Mouse (Mus musculus) skeletal muscle tissue, adult 2 months (tissue): Measurements from ENCODE around the gene Disc1.

Source experiments
- DNase-seq: peaks from one replicate; pipeline ENCODE4 v3.0.0-alpha.2; 2012; ENCODE audit warnings: low read depth, low spot score

Gene Disc1

GRCm38 (mm10) chr8:125177958-125178357, 124.0 kb downstream of the Disc1 start:
- no peak for DNase-seq

DNA sequence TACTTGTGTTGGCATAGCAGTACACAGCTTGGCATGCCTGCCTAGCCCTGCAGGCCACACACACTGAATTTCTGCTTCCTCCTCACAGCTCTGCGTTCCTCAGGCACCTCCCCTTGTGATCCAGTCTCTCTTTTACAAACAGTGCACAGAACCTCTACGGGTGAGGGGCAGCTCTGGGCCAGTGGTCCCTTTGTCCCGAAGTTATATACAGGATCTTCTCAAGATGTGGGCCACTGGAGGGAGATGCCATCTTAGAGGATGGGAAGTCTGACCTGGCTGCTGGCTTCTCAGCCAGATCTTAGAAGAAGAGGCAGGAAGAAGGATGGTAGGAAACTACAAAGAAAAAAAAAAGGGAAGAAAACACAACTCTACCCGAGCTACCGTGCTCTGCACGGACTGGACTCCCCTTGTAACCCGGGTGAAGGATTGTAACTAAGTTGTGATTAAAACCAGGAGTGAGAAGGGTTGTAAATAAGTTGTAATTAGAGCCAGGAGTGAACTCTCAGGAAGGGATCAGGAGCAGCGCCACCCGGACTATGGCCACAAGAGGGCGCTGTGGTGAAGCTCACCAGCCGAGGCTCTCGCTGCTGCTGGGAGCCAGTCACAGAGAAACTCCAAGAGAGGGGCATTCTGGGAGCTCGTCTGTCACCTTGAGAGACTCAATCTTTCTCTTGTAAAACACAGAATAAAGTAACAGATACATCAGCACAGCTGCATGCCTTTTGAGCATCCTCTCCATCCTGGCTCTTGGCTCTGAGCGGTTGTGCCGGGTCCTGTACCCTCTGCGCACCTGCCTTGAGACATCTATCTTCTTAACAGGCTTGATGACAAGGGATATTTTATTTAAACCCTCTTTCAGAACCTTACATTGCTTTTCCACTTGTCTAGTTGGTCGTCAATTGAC, 129.8 kb downstream of the Disc1 start:
- DNase-seq: peak; percentile 49

GRCm38 (mm10) chr8:125184452-125184817, 130.4 kb downstream of the Disc1 start:
- DNase-seq: no peak

DNA sequence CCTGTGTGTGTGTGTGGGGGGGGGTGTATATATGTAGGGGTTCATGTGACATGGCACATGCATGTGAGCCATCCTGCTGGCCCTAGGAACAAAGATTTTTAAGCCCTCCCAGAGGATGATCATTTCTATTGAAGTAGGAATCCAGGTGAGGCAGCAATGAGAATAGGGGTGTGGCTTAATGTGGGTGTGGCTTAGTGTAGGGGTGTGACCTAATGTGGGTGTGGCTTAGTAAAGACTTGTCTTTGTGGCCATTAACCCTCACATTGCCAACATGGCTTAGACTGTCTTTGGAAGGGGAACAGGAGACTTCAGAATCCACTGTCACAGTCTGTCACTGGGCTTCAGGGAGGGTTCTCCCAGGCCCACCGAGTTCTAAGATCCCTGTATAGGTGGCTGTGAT, 130.9 kb downstream of the Disc1 start:
- DNase-seq: no peak

- DNase-seq: no peak
Observed at GRCm38 (mm10) chr8:125187044-125187443, 133.0 kb downstream of the Disc1 start.

- DNase-seq: no peak
Observed at GRCm38 (mm10) chr8:125193701-125194100, 139.7 kb downstream of the Disc1 start.

DNA sequence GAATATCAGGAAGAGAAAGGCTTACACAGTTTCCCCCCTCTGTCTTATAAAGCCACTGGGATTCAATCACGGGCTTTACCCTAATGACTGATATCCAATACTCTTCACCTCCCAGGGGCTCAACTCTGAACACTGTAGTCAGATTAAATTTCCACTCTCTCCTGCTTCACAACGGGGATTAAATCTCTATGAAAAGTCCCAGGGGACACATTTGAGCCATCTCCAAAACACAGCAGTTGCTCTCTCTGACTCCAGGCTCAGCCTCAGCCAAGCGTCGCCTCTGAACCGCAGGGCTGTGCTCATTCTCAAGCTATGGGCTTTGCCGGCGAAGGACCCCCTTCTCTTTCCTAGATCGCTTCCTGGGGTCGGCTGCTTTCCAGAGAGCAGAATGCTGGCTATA, 141.1 kb downstream of the Disc1 start:
- DNase-seq: peak; percentile 40

- DNase-seq: no peak
Observed at GRCm38 (mm10) chr8:125196573-125197094, 142.6 kb downstream of the Disc1 start.

DNA sequence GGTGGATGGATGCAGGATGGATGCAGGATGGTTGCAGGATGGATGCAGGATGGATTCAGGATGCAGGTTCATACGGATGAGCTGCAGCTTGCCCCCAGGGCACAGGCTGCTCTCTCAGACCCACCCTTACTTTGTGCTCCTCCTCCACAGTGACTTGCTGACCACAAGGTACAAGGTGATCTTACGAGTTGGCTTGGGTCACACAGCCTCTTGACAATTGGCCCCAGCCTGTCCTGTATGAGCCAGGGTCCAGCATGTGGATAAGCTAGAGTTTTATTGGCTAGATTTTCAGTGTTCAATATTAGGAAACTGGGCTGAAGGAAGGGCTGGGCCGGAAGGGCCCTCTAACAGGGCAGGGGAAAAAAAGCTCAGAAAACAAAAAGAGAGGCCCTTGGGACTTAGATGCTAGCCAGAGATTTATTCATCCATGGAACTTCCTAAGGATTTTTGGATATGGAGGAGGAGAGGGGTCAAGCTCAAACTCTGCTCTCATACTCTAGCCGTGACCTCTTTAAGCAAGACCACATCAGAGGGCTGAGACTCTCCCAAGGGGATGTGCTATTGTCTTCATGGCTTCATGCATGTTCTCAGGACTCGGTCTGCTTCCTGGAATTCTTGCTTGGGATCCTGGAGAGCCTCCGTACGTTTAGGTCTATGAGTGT, 143.5 kb downstream of the Disc1 start:
- no peak for DNase-seq

DNA sequence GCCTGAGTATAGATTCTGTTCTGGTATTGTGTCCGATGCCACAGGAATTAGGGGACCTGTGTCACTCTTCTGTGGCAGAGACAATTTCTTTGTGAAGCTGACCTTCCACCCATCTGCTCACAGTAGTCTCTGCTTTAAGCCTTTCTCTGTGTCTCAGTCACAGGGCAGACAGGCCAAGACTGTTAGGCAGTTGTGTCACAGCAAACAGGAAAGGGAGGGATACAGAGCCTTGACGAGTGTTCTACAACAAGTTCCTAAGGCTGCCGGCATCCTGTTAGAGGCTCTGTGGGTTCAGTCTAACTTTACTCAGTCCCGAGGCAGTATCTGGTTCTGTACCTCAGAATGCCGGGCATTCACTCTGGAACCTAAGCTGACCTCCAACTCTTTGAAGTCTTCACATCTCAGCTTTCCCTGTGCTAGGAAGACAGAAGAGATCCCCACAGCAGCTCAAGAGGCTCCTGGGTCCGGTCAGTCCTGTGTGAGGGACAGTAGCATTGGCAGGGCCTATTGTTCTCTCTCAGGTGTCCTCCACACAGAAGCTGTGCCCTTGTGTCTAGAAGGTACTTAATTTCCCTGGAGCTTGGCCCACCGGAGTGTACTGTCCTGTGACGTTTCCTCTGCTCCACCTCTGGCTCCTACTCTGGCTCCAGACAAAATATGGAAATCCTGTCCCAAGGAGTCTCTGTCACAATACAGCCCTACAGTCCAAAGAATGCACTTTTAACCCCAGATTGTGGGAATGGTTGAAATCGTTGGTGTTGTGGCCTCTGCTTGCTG, 144.6 kb downstream of the Disc1 start:
- no peak for DNase-seq

DNA sequence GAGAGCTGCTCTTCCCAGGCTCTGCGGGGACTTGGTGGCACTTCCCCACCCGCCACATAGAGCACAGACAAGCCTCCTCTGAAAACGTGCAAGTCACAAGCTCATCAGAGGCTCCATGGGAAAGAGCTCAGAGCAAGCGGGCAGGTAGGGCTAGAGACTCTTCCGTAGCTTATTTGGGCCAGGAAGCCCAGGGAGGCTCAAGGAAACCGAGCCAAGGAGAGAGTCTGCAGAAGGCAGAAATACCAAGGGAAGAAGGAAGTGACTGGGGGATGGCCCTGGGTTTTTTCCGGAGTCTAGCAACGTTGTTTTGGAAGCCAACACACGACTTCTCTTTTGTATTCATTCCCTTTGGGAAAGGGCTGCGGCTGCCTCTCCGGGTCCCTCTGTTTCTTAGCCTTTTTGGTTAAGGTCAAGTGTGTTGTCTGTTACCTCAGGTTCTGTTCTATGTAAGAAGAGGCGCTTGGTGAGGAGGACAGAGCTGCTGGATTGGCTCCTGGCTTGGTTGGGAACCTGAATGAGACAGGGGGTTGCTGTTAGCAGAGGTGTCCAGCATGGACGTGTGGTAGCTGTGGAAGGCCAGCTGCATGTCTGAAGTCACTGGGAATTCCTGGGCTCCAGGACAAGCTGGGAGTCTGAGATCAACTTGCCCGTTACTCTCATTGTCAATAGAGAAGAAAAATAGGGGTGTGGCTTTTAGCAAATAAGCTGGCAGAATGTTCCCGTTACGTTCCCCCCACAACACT, 145.4 kb downstream of the Disc1 start:
- DNase-seq: no peak

GRCm38 (mm10) chr8:125200273-125200863, 146.4 kb downstream of the Disc1 start:
- DNase-seq: no peak

DNA sequence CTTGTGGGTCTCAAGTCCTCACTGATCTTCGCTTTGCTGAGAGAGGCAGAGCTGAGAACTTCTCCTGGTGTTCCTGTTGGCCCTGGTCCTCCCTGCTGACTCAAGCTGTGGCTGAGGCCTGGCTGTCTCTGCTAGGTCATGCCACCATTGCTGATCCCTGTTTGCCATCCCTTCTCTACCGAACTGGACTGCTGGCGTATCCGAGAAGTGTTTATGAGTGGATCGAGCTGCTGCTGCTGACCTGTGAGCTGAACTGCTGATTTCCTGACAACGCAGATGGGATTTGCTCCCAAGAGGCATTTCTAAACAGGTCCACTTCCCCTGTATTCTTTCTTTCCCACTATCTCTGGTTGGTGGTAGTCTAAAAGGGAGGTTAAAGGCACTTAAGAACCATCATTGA, 147.7 kb downstream of the Disc1 start:
- no peak for DNase-seq

- no peak for DNase-seq
Observed at GRCm38 (mm10) chr8:125203016-125203415, 149.0 kb downstream of the Disc1 start.

- no peak for DNase-seq
Observed at GRCm38 (mm10) chr8:125205556-125205955, 151.6 kb downstream of the Disc1 start.

GRCm38 (mm10) chr8:125206391-125206790, 152.4 kb downstream of the Disc1 start:
- no peak for DNase-seq

DNA sequence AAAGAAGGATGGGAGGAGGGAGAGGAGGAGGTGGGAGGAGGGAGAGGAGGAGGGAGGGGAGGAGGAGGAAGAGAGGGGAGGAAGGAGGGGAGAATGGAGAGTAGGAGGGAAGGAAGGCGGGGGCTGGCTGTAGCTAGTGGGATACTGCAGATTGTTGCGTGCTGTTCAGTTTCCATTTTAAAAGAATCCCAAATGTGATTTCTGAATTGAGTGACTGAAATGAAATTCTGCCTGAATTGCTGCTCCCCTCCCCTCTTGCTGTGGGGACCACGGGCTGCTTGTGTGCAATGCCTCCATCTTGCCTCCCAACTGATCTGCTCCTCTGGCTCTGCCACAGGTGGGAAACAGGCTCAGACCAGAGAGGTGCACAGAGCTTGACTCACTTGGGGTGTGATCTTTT, 153.0 kb downstream of the Disc1 start:
- no peak for DNase-seq

GRCm38 (mm10) chr8:125212619-125213167, 158.7 kb downstream of the Disc1 start:
- DNase-seq: no peak

DNA sequence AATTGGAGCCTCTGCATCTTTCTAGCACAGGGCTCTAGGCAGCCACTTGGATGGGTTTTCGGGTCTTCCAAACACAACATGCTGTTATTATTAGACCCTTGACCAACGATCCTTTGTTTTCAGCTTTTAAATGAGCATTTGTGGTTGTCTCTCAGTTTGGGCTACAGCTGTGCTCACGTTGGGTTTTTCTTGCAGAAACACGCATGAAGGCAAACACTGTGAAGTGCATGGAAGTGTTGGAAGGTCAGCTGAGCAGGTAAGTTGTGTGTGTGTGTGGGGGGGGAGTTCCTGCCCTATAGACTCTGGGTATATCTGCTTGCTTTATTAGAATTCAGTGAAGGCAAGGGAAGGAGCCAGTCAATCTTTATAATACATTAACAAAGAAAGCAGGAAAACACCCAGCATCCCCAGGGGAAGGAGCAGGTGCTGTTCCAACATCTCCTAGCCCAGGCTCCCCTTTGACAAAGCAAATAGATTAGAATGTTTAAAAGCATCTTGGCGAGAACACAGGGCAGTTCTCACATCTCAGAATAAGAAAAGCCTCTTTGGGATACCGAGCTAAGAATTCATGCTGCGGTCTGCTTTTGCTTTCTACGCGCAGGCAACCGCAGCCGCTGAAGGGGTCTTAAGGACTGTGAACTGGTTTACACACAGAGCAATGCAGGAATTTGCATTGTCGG, 164.0 kb downstream of the Disc1 start:
- DNase-seq: no peak

DNA sequence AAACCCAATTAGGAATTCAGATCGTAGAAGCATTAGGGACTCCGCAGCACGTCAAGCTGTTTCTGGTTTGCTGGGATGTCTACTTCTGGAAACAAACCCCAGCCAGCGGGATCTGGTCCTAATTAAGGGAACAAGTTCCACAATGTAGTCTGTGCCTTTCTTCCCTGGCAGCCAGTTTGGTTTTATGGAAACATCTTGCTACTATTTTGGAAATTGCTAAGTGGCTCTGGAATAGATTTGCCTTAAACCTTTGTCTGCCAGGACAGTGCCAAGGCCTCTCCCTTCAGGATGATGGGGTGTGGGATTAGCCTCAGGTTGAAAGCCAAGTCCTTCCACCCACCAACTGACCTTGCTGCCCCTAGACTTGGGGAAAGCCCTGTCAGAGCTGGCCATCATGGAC, 164.7 kb downstream of the Disc1 start:
- DNase-seq: no peak
